Mouse (Mus musculus) heart, embryonic 12.5 days (tissue): ENCODE data around the gene Spg20. TPM values are rescaled to one million over a fixed set of nuclear protein-coding genes. Genes with fewer than 3 reads are reported as not detected.

ENCODE experiments used
- ATAC-seq: fragments of 200-750 bp; cut with Nextera tagmentation; 2 replicates; pipeline ENCODE4 v1.8.0; 2017; ENCODE audit warnings: moderate TSS enrichment, moderate library complexity; ENCODE audit not compliant: insufficient number of reproducible peaks, low FRiP score
- H3K27ac ChIP-seq: fragments of 300-500 bp; sonication (generic); 2 replicates; pipeline ENCODE4 v1.5.1; 2016; ENCODE audit warnings: mild to moderate bottlenecking, moderate library complexity; ENCODE audit not compliant: poor library complexity, severe bottlenecking
- H3K27me3 ChIP-seq: fragments of 300-500 bp; sonication (generic); replicated peaks from 2 replicates; pipeline ENCODE4 v1.6.1; 2016; ENCODE audit warnings: mild to moderate bottlenecking, moderate library complexity
- H3K36me3 ChIP-seq: fragments of 300-500 bp; sonication (generic); 2 replicates; pipeline ENCODE4 v1.6.1; 2016; ENCODE audit warnings: mild to moderate bottlenecking, moderate library complexity
- H3K4me1 ChIP-seq: fragments of 300-500 bp; sonication (generic); replicated peaks from 2 replicates; pipeline ENCODE4 v1.6.1; 2016; ENCODE audit warnings: mild to moderate bottlenecking
- H3K4me2 ChIP-seq: fragments of 300-500 bp; sonication (generic); 2 replicates; pipeline ENCODE4 v1.6.1; 2016; ENCODE audit warnings: mild to moderate bottlenecking, moderate library complexity
- H3K4me3 ChIP-seq: fragments of 300-500 bp; sonication (generic); 2 replicates; pipeline ENCODE4 v1.5.1; 2016; ENCODE audit warnings: mild to moderate bottlenecking
- H3K9ac ChIP-seq: fragments of 300-500 bp; sonication (generic); 2 replicates; pipeline ENCODE4 v1.6.1; 2016; ENCODE audit warnings: mild to moderate bottlenecking, moderate library complexity
- H3K9me3 ChIP-seq: fragments of 300-500 bp; sonication (generic); replicated peaks from 2 replicates; pipeline ENCODE4 v1.6.1; 2016; ENCODE audit warnings: mild to moderate bottlenecking, moderate library complexity
- WGBS: fragments of 180-500 bp; shearing (Covaris S2); methylation state at CpG from one replicate; pipeline ENCODE4 v1.1.7; 2016; 5-methylcytosine and 5-hydroxymethylcytosine counted together
- polyA plus RNA-seq: library from polyadenylated mRNA; unstranded; fragments of >200 nt; fragmentation: Nextera tagmentation; extraction: Ambion mirVana; gene quantifications from 2 replicates; pipeline ENCODE4 v1.2.1, GENCODE M21; 2016

Gene Spg20
- polyA plus RNA-seq, result 49.0 and 49.1 TPM in 2 replicates

DNA sequence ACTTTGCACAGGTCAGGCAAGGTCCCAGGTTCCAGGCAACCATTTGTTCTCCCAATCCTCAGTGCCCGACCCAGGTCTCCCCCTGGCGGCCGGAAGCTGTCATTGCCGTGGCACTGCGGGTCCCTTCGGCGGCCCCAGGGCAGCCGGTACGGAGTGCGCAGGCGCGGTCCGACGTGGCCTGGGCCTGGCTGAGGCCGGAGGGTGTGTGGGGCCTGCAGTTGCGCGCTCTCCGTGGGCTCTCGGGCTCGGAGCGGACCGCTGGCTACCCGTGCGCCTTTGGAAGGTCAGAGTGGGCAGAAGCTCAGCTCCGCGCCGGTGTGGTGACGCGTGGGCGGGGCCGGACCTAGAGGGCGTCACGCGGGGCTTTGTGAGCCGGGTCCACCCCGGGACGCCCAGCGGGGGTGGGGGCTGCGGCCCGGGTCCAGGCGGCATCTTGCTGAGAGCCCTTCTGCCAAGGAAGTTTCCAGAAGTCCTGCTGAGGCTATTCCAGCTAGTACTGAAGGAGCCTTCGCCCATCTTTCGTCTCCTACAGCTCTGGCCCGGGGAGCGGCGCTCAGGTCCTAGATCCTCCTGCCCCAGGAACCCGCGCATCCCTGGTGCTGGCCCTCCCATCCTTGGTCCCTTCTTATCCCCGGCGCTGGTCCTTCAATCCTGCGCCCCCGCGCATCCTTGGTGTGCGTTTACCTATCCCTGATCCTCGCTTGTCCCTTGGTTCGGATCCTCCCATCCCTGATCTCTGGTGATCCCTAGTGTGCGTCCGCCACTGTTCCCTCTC is at the start of gene Spg20:
Spg20 (plus strand) TSS at position 174 of the 775 bp plus-strand sequence.
- H3K9ac ChIP-seq, result peak within 1 kb of the TSS; percentile 95
- peak within 1 kb of the TSS; percentile 89 for H3K27ac ChIP-seq
- H3K4me2 ChIP-seq, result peak within 1 kb of the TSS; percentile 73
- peak within 1 kb of the TSS; percentile 85 for H3K4me3 ChIP-seq
- H3K27me3 ChIP-seq, result no peaks in the 10 kb centered on the region
- H3K36me3 ChIP-seq, result peaks cover 6% of the 10 kb centered on the region
- under 1% methylated on average over 58 of the region's 58 CpGs for WGBS
- H3K4me1 ChIP-seq, result peaks cover 33% of the 10 kb centered on the region
- no peaks in the 10 kb centered on the region for H3K9me3 ChIP-seq
- ATAC-seq, result peak; percentile 91

- H3K27ac ChIP-seq, result no peak overlapping the region
- H3K27me3 ChIP-seq, result peaks cover 34% of the 10 kb centered on the region
- H3K4me1 ChIP-seq, result no peaks in the 10 kb centered on the region
- H3K9ac ChIP-seq, result no peak overlapping the region
- H3K4me3 ChIP-seq, result no peak overlapping the region
- no peak overlapping the region for H3K4me2 ChIP-seq
- ATAC-seq, result no peak
- no peaks in the 10 kb centered on the region for H3K36me3 ChIP-seq
- WGBS, result 70% methylated on average over 9 of the region's 9 CpGs
- H3K9me3 ChIP-seq, result no peaks in the 10 kb centered on the region
Observed at GRCm38 (mm10) chr3:55062653-55063052, 49.3 kb upstream of the Spg20 start.

GRCm38 (mm10) chr3:55064396-55064795 is 47.5 kb upstream of the Spg20 start:
- Histone ChIP-seq H3K27ac (no peak overlapping the region), H3K9me3 (no peaks in the 10 kb centered on the region), H3K4me2 (no peak overlapping the region), H3K27me3 (peaks cover 29% of the 10 kb centered on the region), H3K4me1 (no peaks in the 10 kb centered on the region), H3K4me3 (no peak overlapping the region), H3K9ac (no peak overlapping the region), H3K36me3 (no peaks in the 10 kb centered on the region)
- no peak for ATAC-seq
- WGBS, result 3% methylated on average over 2 of the region's 2 CpGs

GRCm38 (mm10) chr3:55065738-55066665 is 45.9 kb upstream of the Spg20 start:
- H3K4me2 ChIP-seq, result no peak overlapping the region
- H3K27ac ChIP-seq, result no peak overlapping the region
- no peaks in the 10 kb centered on the region for H3K9me3 ChIP-seq
- H3K4me1 ChIP-seq, result no peaks in the 10 kb centered on the region
- H3K9ac ChIP-seq, result no peak overlapping the region
- 54% methylated on average over 14 of the region's 14 CpGs for WGBS
- H3K4me3 ChIP-seq, result no peak overlapping the region
- peaks cover 24% of the 10 kb centered on the region for H3K27me3 ChIP-seq
- no peaks in the 10 kb centered on the region for H3K36me3 ChIP-seq
- ATAC-seq, result no peak

GRCm38 (mm10) chr3:55066666-55067023 is 45.3 kb upstream of the Spg20 start:
- H3K27ac ChIP-seq, result no peak overlapping the region
- H3K9me3 ChIP-seq, result no peaks in the 10 kb centered on the region
- peaks cover 24% of the 10 kb centered on the region for H3K27me3 ChIP-seq
- no peak for ATAC-seq
- WGBS, result 68% methylated on average over 12 of the region's 12 CpGs
- H3K4me1 ChIP-seq, result no peaks in the 10 kb centered on the region
- H3K4me2 ChIP-seq, result no peak overlapping the region
- no peaks in the 10 kb centered on the region for H3K36me3 ChIP-seq
- no peak overlapping the region for H3K9ac ChIP-seq
- H3K4me3 ChIP-seq, result no peak overlapping the region

DNA sequence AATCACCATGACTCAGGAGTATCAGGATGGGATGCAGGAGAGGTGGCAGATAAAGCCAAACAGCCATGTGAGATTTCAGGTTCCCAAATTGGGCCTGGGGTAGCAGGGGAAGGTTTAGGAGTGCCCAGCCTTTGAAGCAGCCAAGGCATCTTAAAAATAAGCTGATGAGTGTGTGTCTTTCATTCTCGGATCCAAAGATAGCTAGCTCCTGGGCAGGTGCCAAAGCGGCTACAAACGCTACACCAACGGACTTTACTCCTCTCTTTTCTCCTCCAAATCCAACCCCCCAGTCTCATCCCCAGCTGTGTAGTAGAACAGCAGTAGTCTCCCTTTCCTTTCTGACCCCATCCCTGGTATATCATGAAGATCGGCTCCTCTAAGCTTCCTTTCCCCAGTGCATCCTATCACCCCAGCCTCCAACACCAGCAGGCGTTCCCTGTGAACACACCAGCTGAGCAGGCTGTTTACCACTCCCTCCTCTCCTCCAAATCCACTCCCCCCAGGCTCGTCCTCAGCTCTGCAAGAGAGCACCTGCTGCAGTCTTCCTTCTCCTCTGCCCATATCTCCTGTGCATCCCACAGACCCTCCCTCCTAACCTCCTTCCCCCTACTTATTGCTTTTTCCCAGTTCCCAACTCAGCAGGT is 44.0 kb upstream of the Spg20 start:
- ATAC-seq, result no peak
- Histone ChIP-seq H3K27me3 (peaks cover 24% of the 10 kb centered on the region), H3K4me2 (no peak overlapping the region), H3K36me3 (no peaks in the 10 kb centered on the region), H3K27ac (no peak overlapping the region), H3K4me3 (no peak overlapping the region), H3K9me3 (no peaks in the 10 kb centered on the region), H3K9ac (no peak overlapping the region), H3K4me1 (no peaks in the 10 kb centered on the region)
- WGBS, result 19% methylated on average over 7 of the region's 7 CpGs

DNA sequence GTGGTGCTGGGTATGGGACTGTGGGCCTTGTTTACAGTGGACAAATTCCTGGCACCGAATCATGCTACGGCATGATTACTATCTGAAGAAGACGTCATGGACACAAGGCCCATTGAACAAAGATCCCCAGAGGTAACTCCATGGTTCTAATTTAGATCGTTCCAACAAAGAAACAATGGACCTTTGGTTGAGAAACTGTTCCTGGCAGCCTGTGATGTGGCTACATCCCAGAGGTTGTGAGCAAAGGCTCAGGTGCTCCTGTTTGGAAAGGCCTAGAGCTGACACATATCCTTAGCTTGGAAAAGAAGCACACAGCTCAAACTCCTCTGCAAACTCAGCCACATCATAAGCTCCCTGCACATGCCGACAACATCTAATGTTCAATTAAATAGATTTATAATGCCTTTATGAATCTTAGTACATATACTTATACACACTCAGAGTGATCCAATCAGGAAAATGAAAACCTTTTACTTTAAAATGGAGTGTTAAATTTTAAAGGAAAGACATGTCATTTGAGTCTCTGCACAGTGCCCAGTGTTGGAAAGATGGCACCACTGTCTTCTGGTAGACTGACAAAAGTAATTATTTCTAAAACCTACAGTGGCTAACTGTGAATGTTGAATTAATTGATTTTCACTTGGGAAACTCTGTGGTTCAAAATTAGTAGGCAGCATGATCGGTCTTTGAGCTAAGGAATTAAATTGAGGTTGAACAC is 37.2 kb upstream of the Spg20 start:
- Histone ChIP-seq H3K9ac (no peak overlapping the region), H3K36me3 (no peaks in the 10 kb centered on the region), H3K4me1 (no peaks in the 10 kb centered on the region), H3K4me2 (no peak overlapping the region), H3K9me3 (no peaks in the 10 kb centered on the region), H3K27ac (no peak overlapping the region), H3K27me3 (no peaks in the 10 kb centered on the region), H3K4me3 (no peak overlapping the region)
- WGBS, result 79% methylated on average over 6 of the region's 6 CpGs
- ATAC-seq, result no peak

DNA sequence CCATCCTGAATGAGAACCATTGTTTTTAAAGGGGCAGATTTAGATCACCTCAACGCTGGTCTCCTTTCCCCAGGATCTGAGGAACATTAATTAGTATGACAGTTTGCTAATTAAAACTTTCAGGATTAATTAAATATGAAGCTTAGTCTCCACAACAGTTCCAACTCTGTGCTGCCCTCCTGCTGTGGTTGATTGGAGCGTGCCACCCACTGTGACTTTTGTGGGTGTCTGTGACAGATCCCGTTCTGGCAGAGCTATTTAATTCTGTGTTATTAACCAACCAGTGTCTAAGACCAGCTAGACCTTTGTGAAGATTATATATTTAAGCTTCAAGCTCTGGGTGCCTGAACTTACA is 36.6 kb upstream of the Spg20 start:
- Histone ChIP-seq H3K4me3 (no peak overlapping the region), H3K9ac (no peak overlapping the region), H3K9me3 (no peaks in the 10 kb centered on the region), H3K4me1 (no peaks in the 10 kb centered on the region), H3K27me3 (no peaks in the 10 kb centered on the region), H3K36me3 (no peaks in the 10 kb centered on the region), H3K4me2 (no peak overlapping the region), H3K27ac (no peak overlapping the region)
- ATAC-seq, result no peak
- WGBS, result 65% methylated on average over 3 of the region's 3 CpGs

DNA sequence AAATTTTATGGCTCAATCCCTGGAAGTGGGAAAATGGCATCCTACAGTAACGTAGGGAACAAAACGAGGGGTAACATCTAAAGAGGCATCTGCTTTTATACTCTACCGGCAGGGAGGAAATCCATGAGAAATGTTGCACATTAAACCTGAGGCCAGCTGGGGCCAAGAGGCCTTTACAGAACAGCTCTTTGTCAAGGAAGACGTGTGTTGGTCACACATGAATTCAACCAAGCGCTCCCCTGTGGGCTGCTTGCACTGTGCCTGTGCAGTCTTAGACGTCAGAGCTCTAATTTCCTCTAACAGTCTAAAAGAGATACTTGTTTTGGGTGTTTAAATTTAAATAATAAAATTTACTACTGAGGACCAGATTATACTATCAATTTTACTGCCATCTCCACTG is 33.7 kb upstream of the Spg20 start:
- Histone ChIP-seq H3K4me1 (no peaks in the 10 kb centered on the region), H3K9me3 (no peaks in the 10 kb centered on the region), H3K9ac (no peak overlapping the region), H3K27me3 (no peaks in the 10 kb centered on the region), H3K27ac (no peak overlapping the region), H3K4me3 (no peak overlapping the region), H3K36me3 (no peaks in the 10 kb centered on the region), H3K4me2 (no peak overlapping the region)
- ATAC-seq, result no peak
- 65% methylated on average over 6 of the region's 6 CpGs for WGBS

- Histone ChIP-seq H3K27ac (no peak overlapping the region), H3K9me3 (no peaks in the 10 kb centered on the region), H3K4me2 (no peak overlapping the region), H3K9ac (no peak overlapping the region), H3K4me1 (no peaks in the 10 kb centered on the region), H3K4me3 (no peak overlapping the region), H3K36me3 (no peaks in the 10 kb centered on the region), H3K27me3 (no peaks in the 10 kb centered on the region)
- WGBS, result 59% methylated on average over 8 of the region's 8 CpGs
- ATAC-seq, result no peak
Observed at GRCm38 (mm10) chr3:55079619-55080018, 32.3 kb upstream of the Spg20 start.
